Mouse (Mus musculus): ENCODE results near the gene Tspan5. TPM values are rescaled to one million over a fixed set of nuclear protein-coding genes. Genes with fewer than 3 reads are reported as not detected.

Gene Tspan5
- polyA plus RNA-seq, 1 experiment = 3.4 TPM

GRCm38 (mm10) chr3:138926161-138926560 is 184.2 kb downstream of the Tspan5 start:
- Histone ChIP-seq H3K4me1 (peaks cover 4% of the 10 kb centered on the region; the same call in 1 of the 2 replicates), H3K27me3 (replicated peaks) (no peaks in the 10 kb centered on the region), H3K9me3 (no peaks in the 10 kb centered on the region), H3K36me3 (replicated peaks; ENCODE audit: low read length) (peaks cover 55% of the 10 kb centered on the region), H3K4me3 (replicated peaks) (no peak overlapping the region)
- no peak for TF ChIP-seq FLI1 (IDR thresholded peaks at IDR 0.05; ENCODE audit: low read length)
- TF ChIP-seq GATA1 (IDR thresholded peaks at IDR 0.05; ENCODE audit: borderline replicate concordance, low read length) = no peak

GRCm38 (mm10) chr3:138927437-138927836 is 185.4 kb downstream of the Tspan5 start:
- no peaks in the 10 kb centered on the region for H3K27me3 ChIP-seq (replicated peaks)
- peaks cover 55% of the 10 kb centered on the region for H3K36me3 ChIP-seq (replicated peaks; ENCODE audit: low read length)
- no peaks in the 10 kb centered on the region for H3K9me3 ChIP-seq
- H3K4me3 ChIP-seq (replicated peaks) = no peak overlapping the region
- no peak for TF ChIP-seq FLI1 (IDR thresholded peaks at IDR 0.05; ENCODE audit: low read length)
- no peak for TF ChIP-seq GATA1 (IDR thresholded peaks at IDR 0.05; ENCODE audit: borderline replicate concordance, low read length)
- peaks cover 4% of the 10 kb centered on the region; the same call in 1 of the 2 replicates for H3K4me1 ChIP-seq

DNA sequence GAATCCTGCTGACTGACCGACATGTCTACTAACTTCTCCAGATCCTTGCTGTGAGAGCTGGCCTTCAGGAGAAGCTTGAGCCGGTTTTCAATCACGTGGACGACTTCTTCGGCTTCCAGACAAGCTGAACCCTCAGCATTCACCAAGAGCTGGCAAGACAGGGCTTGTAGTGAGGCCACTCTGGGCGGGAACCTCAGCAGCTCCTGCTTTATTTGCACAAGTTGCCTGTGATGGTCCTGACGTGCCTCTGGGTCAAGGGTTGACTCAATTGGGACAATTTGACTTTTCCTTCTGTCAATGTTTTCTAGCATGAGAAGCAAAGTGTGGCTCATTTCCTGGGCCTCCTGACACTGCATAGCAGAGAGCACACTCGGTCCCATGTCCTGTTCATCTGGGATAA is 194.8 kb downstream of the Tspan5 start:
- peaks cover 17% of the 10 kb centered on the region for H3K4me1 ChIP-seq
- no peaks in the 10 kb centered on the region for H3K27me3 ChIP-seq (replicated peaks)
- no peak overlapping the region for H3K4me3 ChIP-seq (replicated peaks)
- peaks cover 48% of the 10 kb centered on the region for H3K36me3 ChIP-seq (replicated peaks; ENCODE audit: low read length)
- no peaks in the 10 kb centered on the region for H3K9me3 ChIP-seq
- TF ChIP-seq FLI1 (IDR thresholded peaks at IDR 0.05; ENCODE audit: low read length) = no peak
- no peak for TF ChIP-seq GATA1 (IDR thresholded peaks at IDR 0.05; ENCODE audit: borderline replicate concordance, low read length)

GRCm38 (mm10) chr3:138937241-138937640 is 195.2 kb downstream of the Tspan5 start:
- no peaks in the 10 kb centered on the region for H3K9me3 ChIP-seq
- no peaks in the 10 kb centered on the region for H3K27me3 ChIP-seq (replicated peaks)
- TF ChIP-seq FLI1 (IDR thresholded peaks at IDR 0.05; ENCODE audit: low read length) (no peak), GATA1 (IDR thresholded peaks at IDR 0.05; ENCODE audit: borderline replicate concordance, low read length) (no peak)
- H3K4me1 ChIP-seq = peaks cover 17% of the 10 kb centered on the region
- H3K4me3 ChIP-seq (replicated peaks) = no peak overlapping the region
- peaks cover 52% of the 10 kb centered on the region for H3K36me3 ChIP-seq (replicated peaks; ENCODE audit: low read length)

GRCm38 (mm10) chr3:138941604-138942003 is 199.6 kb downstream of the Tspan5 start:
- Histone ChIP-seq H3K4me3 (replicated peaks) (no peak overlapping the region), H3K4me1 (peaks cover 15% of the 10 kb centered on the region), H3K9me3 (no peaks in the 10 kb centered on the region), H3K36me3 (replicated peaks; ENCODE audit: low read length) (peaks cover 86% of the 10 kb centered on the region), H3K27me3 (replicated peaks) (no peaks in the 10 kb centered on the region)
- TF ChIP-seq GATA1 (IDR thresholded peaks at IDR 0.05; ENCODE audit: borderline replicate concordance, low read length) = no peak
- no peak for TF ChIP-seq FLI1 (IDR thresholded peaks at IDR 0.05; ENCODE audit: low read length)

- TF ChIP-seq FLI1 (IDR thresholded peaks at IDR 0.05; ENCODE audit: low read length) = no peak
- no peak for TF ChIP-seq GATA1 (IDR thresholded peaks at IDR 0.05; ENCODE audit: borderline replicate concordance, low read length)
- Histone ChIP-seq H3K36me3 (replicated peaks; ENCODE audit: low read length) (peaks cover 79% of the 10 kb centered on the region), H3K9me3 (no peaks in the 10 kb centered on the region), H3K4me1 (no peaks in the 10 kb centered on the region), H3K4me3 (replicated peaks) (no peak overlapping the region), H3K27me3 (replicated peaks) (no peaks in the 10 kb centered on the region)
Observed at GRCm38 (mm10) chr3:138945516-138945915, 203.5 kb downstream of the Tspan5 start.

DNA sequence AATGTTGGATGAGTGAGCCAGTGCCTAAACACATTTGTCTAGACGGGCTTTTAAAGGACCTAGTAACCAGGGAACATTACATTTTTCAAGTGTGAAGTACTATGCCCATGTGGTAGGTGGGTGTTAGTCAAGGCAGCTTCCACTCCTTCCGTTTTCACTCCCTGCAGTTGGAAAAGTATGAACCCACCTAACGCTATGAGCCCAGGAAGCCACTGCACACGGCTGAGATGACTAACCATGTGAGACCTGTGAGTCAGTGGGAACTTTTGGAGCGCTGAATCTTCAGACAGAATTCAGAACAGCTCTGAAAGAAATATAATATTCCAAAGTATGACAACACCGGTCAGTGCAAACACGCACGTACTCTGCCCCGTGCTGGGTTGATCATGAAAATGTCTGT is 207.1 kb downstream of the Tspan5 start:
- TF ChIP-seq GATA1 (IDR thresholded peaks at IDR 0.05; ENCODE audit: borderline replicate concordance, low read length) (no peak), FLI1 (IDR thresholded peaks at IDR 0.05; ENCODE audit: low read length) (no peak)
- H3K4me3 ChIP-seq (replicated peaks) = no peak overlapping the region
- H3K36me3 ChIP-seq (replicated peaks; ENCODE audit: low read length) = peaks cover 80% of the 10 kb centered on the region
- no peaks in the 10 kb centered on the region for H3K9me3 ChIP-seq
- H3K4me1 ChIP-seq = no peaks in the 10 kb centered on the region
- no peaks in the 10 kb centered on the region for H3K27me3 ChIP-seq (replicated peaks)

- H3K36me3 ChIP-seq (replicated peaks; ENCODE audit: low read length) = peaks cover 83% of the 10 kb centered on the region
- H3K4me1 ChIP-seq = no peaks in the 10 kb centered on the region
- no peaks in the 10 kb centered on the region for H3K9me3 ChIP-seq
- no peaks in the 10 kb centered on the region for H3K27me3 ChIP-seq (replicated peaks)
- H3K4me3 ChIP-seq (replicated peaks) = no peak overlapping the region
- no peak for TF ChIP-seq FLI1 (IDR thresholded peaks at IDR 0.05; ENCODE audit: low read length)
- no peak for TF ChIP-seq GATA1 (IDR thresholded peaks at IDR 0.05; ENCODE audit: borderline replicate concordance, low read length)
Observed at GRCm38 (mm10) chr3:138955220-138955619, 213.2 kb downstream of the Tspan5 start.

Other genes starting within 250 kb of the Tspan5 start
- 8.6 TPM in 1 of 2 replicates, not detected in the other for gene Eif4e, start 216.0 kb upstream of the Tspan5 start, polyA plus RNA-seq (2012; ENCODE audit: insufficient read depth, low replicate concordance)

Measured in megakaryocyte, embryonic 14.5 days (primary cell).